Mouse (Mus musculus): ENCODE measurements at regions not wholly inside any gene's neighbourhood (a gene's known extent, or its start where the extent isn't known, plus 50 kb on each side); places are given as distances from the start of the nearest gene placed in this dataset.

- Histone ChIP-seq H3K9ac (no peak overlapping the region), H3K27ac (no peak overlapping the region), H3K36me3 (replicated peaks) (no peaks in the 10 kb centered on the region), H3K4me3 (replicated peaks) (no peak overlapping the region), H3K4me2 (no peak overlapping the region), H3K27me3 (no peaks in the 10 kb centered on the region), H3K9me3 (no peaks in the 10 kb centered on the region), H3K4me1 (no peaks in the 10 kb centered on the region)
- 24% methylated on average over 3 of the region's 3 CpGs for WGBS
- ATAC-seq (ENCODE audit: low FRiP score): peak; percentile 60; the same call in 1 of the 2 replicates
These were observed 663.3 kb downstream of the Smarca1 start for GRCm38 (mm10) chrX:47229506-47229905.

GRCm38 (mm10) chrX:47182902-47183301 is 709.9 kb downstream of the Smarca1 start:
- Histone ChIP-seq H3K9ac (no peak overlapping the region), H3K4me1 (no peaks in the 10 kb centered on the region), H3K36me3 (replicated peaks) (no peaks in the 10 kb centered on the region), H3K9me3 (no peaks in the 10 kb centered on the region), H3K27ac (no peak overlapping the region), H3K4me2 (no peak overlapping the region), H3K4me3 (replicated peaks) (no peak overlapping the region), H3K27me3 (no peaks in the 10 kb centered on the region)
- WGBS: 88% methylated on average over 1 of the region's 1 CpGs
- no peak for ATAC-seq (ENCODE audit: low FRiP score)

DNA sequence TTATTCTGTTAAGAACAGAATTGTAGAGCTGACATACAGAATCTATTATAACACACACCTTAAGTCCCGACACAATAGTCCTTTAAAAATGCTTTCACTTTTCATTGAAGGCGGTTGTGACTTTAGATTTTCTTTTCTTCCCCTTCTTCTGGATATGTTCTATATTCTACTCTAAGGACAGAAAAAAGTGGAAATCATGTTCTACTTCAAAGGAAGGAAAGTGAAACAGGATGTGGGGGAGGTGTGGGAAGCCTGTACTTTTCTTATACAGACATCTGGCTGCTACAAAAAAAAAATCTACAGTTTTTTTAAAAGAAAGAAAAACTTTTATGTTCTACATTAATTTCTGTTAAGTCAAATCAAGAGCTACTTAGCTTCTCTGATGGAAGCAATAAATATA is 735.0 kb downstream of the Smarca1 start:
- Histone ChIP-seq H3K4me1 (no peaks in the 10 kb centered on the region), H3K4me3 (replicated peaks) (no peak overlapping the region), H3K27ac (no peak overlapping the region), H3K4me2 (no peak overlapping the region), H3K27me3 (no peaks in the 10 kb centered on the region), H3K9me3 (no peaks in the 10 kb centered on the region), H3K9ac (no peak overlapping the region), H3K36me3 (replicated peaks) (no peaks in the 10 kb centered on the region)
- no peak for ATAC-seq (ENCODE audit: low FRiP score)
- WGBS: 78% methylated on average over 2 of the region's 2 CpGs

DNA sequence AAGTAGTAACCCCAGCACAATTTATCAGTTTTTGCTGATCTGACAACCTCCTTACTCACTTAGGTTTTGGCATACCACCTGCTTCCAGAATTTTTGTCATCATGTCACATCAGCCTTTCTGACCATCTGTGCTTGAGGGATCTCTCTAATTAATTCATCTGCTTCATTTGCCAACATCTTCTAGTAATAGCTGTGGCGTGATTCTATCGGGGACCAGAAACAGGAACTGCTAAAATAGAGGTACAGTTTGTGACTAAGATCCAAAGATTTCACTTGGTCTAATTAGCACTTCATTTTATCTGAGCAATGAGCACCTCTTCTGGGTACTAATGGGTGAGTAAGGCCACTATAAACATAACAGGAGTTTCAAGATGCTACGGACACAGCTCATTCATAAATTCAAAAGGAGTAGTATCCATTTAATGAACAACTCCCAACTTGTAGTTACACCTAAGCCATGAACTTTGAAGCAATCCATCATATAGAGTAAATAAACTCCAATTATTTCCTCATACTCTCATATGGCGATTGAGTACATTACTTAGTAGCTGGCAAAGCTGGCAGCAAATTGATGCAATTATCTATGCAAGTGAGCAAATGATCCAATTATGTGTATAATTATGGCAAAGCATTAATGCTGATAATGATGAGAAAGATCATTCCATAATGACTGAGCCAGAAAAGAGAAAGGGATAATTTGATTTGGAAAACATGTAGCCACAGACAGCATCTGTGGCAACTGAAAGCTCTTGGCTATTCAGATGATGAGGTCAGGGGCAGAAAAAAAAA is 768.4 kb downstream of the Smarca1 start:
- H3K9me3 ChIP-seq: no peaks in the 10 kb centered on the region
- H3K27ac ChIP-seq: no peak overlapping the region
- no peak overlapping the region for H3K9ac ChIP-seq
- no peak overlapping the region for H3K4me2 ChIP-seq
- no peaks in the 10 kb centered on the region for H3K36me3 ChIP-seq (replicated peaks)
- no peaks in the 10 kb centered on the region for H3K27me3 ChIP-seq
- ATAC-seq (ENCODE audit: low FRiP score): no peak
- no peak overlapping the region for H3K4me3 ChIP-seq (replicated peaks)
- 72% methylated on average over 4 of the region's 4 CpGs for WGBS
- H3K4me1 ChIP-seq: no peaks in the 10 kb centered on the region
